Mouse (Mus musculus) ES-E14 (cell line): ENCODE results near the gene Top2a. TPM values are rescaled to one million over a fixed set of nuclear protein-coding genes. Genes with fewer than 3 reads are reported as not detected.

Source experiments
- DNase-seq: peaks from one replicate; pipeline ENCODE4 v3.0.0-alpha.2; 2013; ENCODE audit warnings: low read depth, low spot score
- H3K27ac ChIP-seq: 2 replicates; pipeline ENCODE4 v1.5.1; 2012; ENCODE audit warnings: low read depth, mild to moderate bottlenecking, low read length, moderate library complexity, mixed read lengths; ENCODE audit not compliant: poor library complexity, insufficient read depth, severe bottlenecking
- H3K36me3 ChIP-seq: 2 replicates; pipeline ENCODE4 v1.6.1; 2012; ENCODE audit warnings: mild to moderate bottlenecking, low read length, moderate library complexity, mixed read lengths; ENCODE audit not compliant: control insufficient read depth, poor library complexity, insufficient read depth, severe bottlenecking
- H3K4me1 ChIP-seq, 2 experiments: fragments of 150-350 bp in 1 of 2; sonication (generic) in 1 of 2; 2 replicates each; pipeline ENCODE4 v1.6.1; 2012; ENCODE audit warnings: low read length in 2 of 2, mild to moderate bottlenecking in 1 of 2, mixed read lengths in 1 of 2; ENCODE audit not compliant: control insufficient read depth in 2 of 2, insufficient read depth in 2 of 2, poor library complexity in 1 of 2
- H3K4me3 ChIP-seq, 2 experiments: fragments of 150-350 bp in 1 of 2; sonication (generic) in 1 of 2; 2 replicates each; pipeline ENCODE4 v1.5.1; 2012; ENCODE audit warnings: low read length in 2 of 2, low read depth in 1 of 2, mild to moderate bottlenecking in 1 of 2, mixed read lengths in 1 of 2; ENCODE audit not compliant: insufficient read depth in 1 of 2, poor library complexity in 1 of 2, severe bottlenecking in 1 of 2
- H3K9ac ChIP-seq: 2 replicates; pipeline ENCODE4 v1.6.1; 2012; ENCODE audit warnings: low read depth, mild to moderate bottlenecking, low read length, mixed read lengths; ENCODE audit not compliant: poor library complexity, insufficient read depth, severe bottlenecking
- H3K9me3 ChIP-seq: fragments of 150-350 bp; sonication (generic); 2 replicates; pipeline ENCODE4 v1.6.1; 2012; ENCODE audit warnings: low read depth, mild to moderate bottlenecking, low read length; ENCODE audit not compliant: control insufficient read depth, insufficient read depth
- CHD2 ChIP-seq: IDR thresholded peaks from 2 replicates; pipeline ENCODE4 v1.6.1; 2014; ENCODE audit warnings: mild to moderate bottlenecking, low read depth, low read length, inconsistent platforms
- HCFC1 ChIP-seq: IDR thresholded peaks from 2 replicates; pipeline ENCODE4 v1.6.1; 2012; ENCODE audit warnings: low read length, inconsistent platforms, borderline replicate concordance; ENCODE audit not compliant: insufficient read depth
- MAFK ChIP-seq: IDR thresholded peaks from 2 replicates; pipeline ENCODE4 v1.6.1; 2014; ENCODE audit warnings: mild to moderate bottlenecking, low read depth, low read length, inconsistent platforms; ENCODE audit not compliant: insufficient read depth
- ZC3H11A ChIP-seq: IDR thresholded peaks from 2 replicates; pipeline ENCODE4 v1.6.1; 2012; ENCODE audit warnings: low read depth, mild to moderate bottlenecking, inconsistent platforms, low read length, borderline replicate concordance
- ZNF384 ChIP-seq: IDR thresholded peaks from 2 replicates; pipeline ENCODE4 v1.6.1; 2012; ENCODE audit warnings: low read depth, low read length, inconsistent platforms
- in situ Hi-C, 2 experiments: fragments of 600-800 bp; cut with MboI; formaldehyde crosslinking; loops; one replicate each; pipeline ENCODE4 v1.15.1; 2025; ENCODE audit warnings: low sequenced_read_pairs in 2 of 2, inconsistent platforms in 1 of 2; ENCODE audit not compliant: unreplicated experiment in 2 of 2
- total RNA-seq: library from RNA; depleted of rRNA; stranded (reverse); fragments of 300-350 nt; gene quantifications from 2 replicates; pipeline ENCODE4 v1.2.3, GENCODE M21; 2012

Top2a gene
- total RNA-seq, 1 experiment = 353 TPM

GRCm38 (mm10) chr11:98971316-98972031 is 52.5 kb downstream of the Top2a start:
- Histone ChIP-seq H3K4me1 (peaks cover 14 to 35% of the 10 kb centered on the region in 2 experiments; a peak in 3 of 4 replicates), H3K4me3 (no peak overlapping the region), H3K9me3 (no peaks in the 10 kb centered on the region), H3K9ac (no peak overlapping the region), H3K36me3 (peaks cover 61% of the 10 kb centered on the region), H3K27ac (no peak overlapping the region)
- no peak for TF ChIP-seq ZC3H11A
- no peak for TF ChIP-seq HCFC1
- TF ChIP-seq ZNF384 = no peak
- TF ChIP-seq CHD2 = no peak
- no peak for TF ChIP-seq MAFK
- in situ Hi-C loops = loop anchor here (5.0 kb wide), 2 partner anchors 44 to 54 kb away; partner anchors contain the start of gene Rara (in 1 of the 2)
- no peak for DNase-seq

DNA sequence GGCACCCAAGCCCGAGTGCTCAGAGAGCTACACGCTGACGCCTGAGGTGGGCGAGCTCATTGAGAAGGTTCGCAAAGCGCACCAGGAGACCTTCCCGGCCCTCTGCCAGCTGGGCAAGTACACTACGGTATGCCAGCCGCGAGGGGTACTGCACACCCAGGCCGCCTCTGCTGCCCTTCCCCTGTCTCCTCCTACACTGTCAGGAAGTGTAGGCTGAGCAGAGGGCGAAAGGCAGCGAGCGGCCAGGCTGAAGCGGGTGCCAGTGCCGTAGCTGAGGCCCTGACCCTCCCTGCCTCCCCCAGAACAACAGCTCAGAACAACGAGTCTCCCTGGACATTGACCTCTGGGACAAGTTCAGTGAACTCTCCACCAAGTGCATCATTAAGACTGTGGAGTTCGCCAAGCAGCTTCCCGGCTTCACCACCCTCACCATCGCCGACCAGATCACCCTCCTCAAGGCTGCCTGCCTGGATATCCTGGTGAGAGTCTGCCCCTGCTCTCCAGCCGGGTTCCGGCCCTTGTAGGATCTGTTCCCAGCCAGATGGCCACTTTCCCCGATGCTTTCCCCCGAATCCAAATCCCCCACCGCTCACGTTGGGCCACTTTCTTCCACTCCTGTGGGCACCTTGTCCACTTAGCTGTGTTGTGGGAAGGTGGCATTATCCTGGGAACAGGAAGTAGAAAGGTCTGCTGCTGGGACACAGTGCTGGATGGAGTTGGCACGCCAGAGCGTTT is 53.6 kb downstream of the Top2a start:
- in situ Hi-C loops = loop anchor here (5.0 kb wide), 2 partner anchors 43 to 53 kb away; partner anchors contain the start of gene Rara (in 1 of the 2)
- Histone ChIP-seq H3K9ac (no peak overlapping the region), H3K4me3 (no peak overlapping the region), H3K36me3 (peaks cover 66% of the 10 kb centered on the region), H3K4me1 (peaks cover 19 to 42% of the 10 kb centered on the region in 2 experiments; a peak in 3 of 4 replicates), H3K27ac (no peak overlapping the region), H3K9me3 (no peaks in the 10 kb centered on the region)
- no peak for DNase-seq
- TF ChIP-seq HCFC1 (no peak), ZC3H11A (no peak), CHD2 (no peak), MAFK (no peak), ZNF384 (no peak)

- in situ Hi-C loops = no loop called here
These were observed 54.5 kb downstream of the Top2a start for GRCm38 (mm10) chr11:98969496-98969927.

GRCm38 (mm10) chr11:98968716-98969495 is 55.1 kb downstream of the Top2a start:
- Histone ChIP-seq H3K9ac (no peak overlapping the region), H3K36me3 (peaks cover 66% of the 10 kb centered on the region), H3K4me3 (no peak overlapping the region), H3K27ac (no peak overlapping the region), H3K9me3 (no peaks in the 10 kb centered on the region), H3K4me1 (peaks cover 20 to 41% of the 10 kb centered on the region in 2 experiments; a peak in 3 of 4 replicates)
- TF ChIP-seq MAFK (no peak), HCFC1 (no peak), ZNF384 (no peak), CHD2 (no peak), ZC3H11A (no peak)
- in situ Hi-C loops = no loop called here
- no peak for DNase-seq

More at GRCm38 (mm10) chr11:98969496-98969927, 54.5 kb downstream of the Top2a start:
- Histone ChIP-seq H3K9ac (no peak overlapping the region), H3K36me3 (peaks cover 66% of the 10 kb centered on the region), H3K27ac (no peak overlapping the region), H3K9me3 (no peaks in the 10 kb centered on the region), H3K4me1 (peaks cover 20 to 41% of the 10 kb centered on the region in 2 experiments; a peak in 3 of 4 replicates), H3K4me3 (no peak overlapping the region)
- no peak for TF ChIP-seq MAFK
- no peak for TF ChIP-seq ZNF384
- TF ChIP-seq HCFC1 = no peak
- no peak for TF ChIP-seq CHD2
- TF ChIP-seq ZC3H11A = no peak
- no peak for DNase-seq
